Mouse (Mus musculus) erythroblast, embryonic 14.5 days (primary cell): ENCODE measurements around the gene Ubox5.

Experiments used
- GATA1 ChIP-seq: IDR thresholded peaks from 2 replicates; pipeline ENCODE4 v1.6.1; 2012; ENCODE audit warnings: low read length, inconsistent platforms, mixed read lengths
- TAL1 ChIP-seq: IDR thresholded peaks from 3 replicates; pipeline ENCODE4 v1.6.1; 2012; ENCODE audit warnings: low read length, inconsistent platforms, mixed read lengths

GRCm38 (mm10) chr2:130569926-130570325, 59.9 kb downstream of the Ubox5 start:
- TF ChIP-seq TAL1 (no peak), GATA1 (no peak)
